Mouse (Mus musculus) myocyte (in vitro differentiated cells): ENCODE data around the gene Frem2. TPM values are rescaled to one million over a fixed set of nuclear protein-coding genes. Genes with fewer than 3 reads are reported as not detected.
A peak's percentile ranks its signal among the peaks of the same experiment; 100 is the strongest.

Experiments used
- H3K27me3 ChIP-seq: one replicate; pipeline ENCODE4 v1.6.1; 2011; ENCODE audit not compliant: control insufficient read depth, insufficient read depth, insufficient read length
- H3K36me3 ChIP-seq: one replicate; pipeline ENCODE4 v1.6.1; 2011; ENCODE audit not compliant: control insufficient read depth, insufficient read depth
- H3K4me2 ChIP-seq: one replicate; pipeline ENCODE4 v1.6.1; 2011; ENCODE audit warnings: low read depth, control low read depth
- H3K4me3 ChIP-seq: one replicate; pipeline ENCODE4 v1.5.1; 2011; ENCODE audit warnings: mild to moderate bottlenecking, control low read depth, moderate library complexity
- H3K79me2 ChIP-seq: one replicate; pipeline ENCODE4 v1.6.1; 2011; ENCODE audit not compliant: control insufficient read depth, insufficient read depth
- H3ac ChIP-seq: one replicate; pipeline ENCODE4 v1.6.1; 2011; ENCODE audit not compliant: control insufficient read depth, insufficient read length
- CEBPB ChIP-seq: IDR thresholded peaks from 2 replicates; pipeline ENCODE4 v1.6.1; 2011; ENCODE audit warnings: mild to moderate bottlenecking, moderate library complexity; ENCODE audit not compliant: poor library complexity, insufficient read depth, severe bottlenecking
- E2F4 ChIP-seq: IDR thresholded peaks from one replicate; pipeline ENCODE4 v1.6.1; 2011; ENCODE audit warnings: mild to moderate bottlenecking, control low read depth, moderate library complexity; ENCODE audit not compliant: insufficient read depth
- MAX ChIP-seq: IDR thresholded peaks from one replicate; pipeline ENCODE4 v1.6.1; 2011; ENCODE audit warnings: low read depth, mild to moderate bottlenecking, control low read depth
- MYOD1 ChIP-seq, 3 experiments: IDR thresholded peaks; one replicate each; pipeline ENCODE4 v1.6.1; 2011; ENCODE audit warnings: control low read depth in 2 of 3, low read depth in 2 of 3, mild to moderate bottlenecking in 2 of 3, moderate library complexity in 1 of 3; ENCODE audit not compliant: insufficient read length in 2 of 3, control insufficient read depth in 1 of 3
- MYOG ChIP-seq, 3 experiments: IDR thresholded peaks; one replicate each; pipeline ENCODE4 v1.6.1; 2011; ENCODE audit warnings: control low read depth in 2 of 3, low read depth in 2 of 3, mild to moderate bottlenecking in 2 of 3; ENCODE audit not compliant: insufficient read length in 2 of 3, control insufficient read depth in 1 of 3, insufficient read depth in 1 of 3
- POLR2A ChIP-seq: IDR thresholded peaks from one replicate; pipeline ENCODE4 v1.6.1; 2011; ENCODE audit warnings: low read depth, mild to moderate bottlenecking, control low read depth, moderate library complexity; ENCODE audit not compliant: insufficient read length
- POLR2AphosphoS2 ChIP-seq: IDR thresholded peaks from one replicate; pipeline ENCODE4 v1.6.1; 2011; ENCODE audit warnings: low read depth, control low read depth; ENCODE audit not compliant: insufficient read length
- REST ChIP-seq: IDR thresholded peaks from one replicate; pipeline ENCODE4 v1.6.1; 2011; ENCODE audit warnings: mild to moderate bottlenecking, control low read depth, moderate library complexity; ENCODE audit not compliant: insufficient read depth, insufficient read length
- SRF ChIP-seq: IDR thresholded peaks from one replicate; pipeline ENCODE4 v1.6.1; 2011; ENCODE audit warnings: low read depth; ENCODE audit not compliant: control insufficient read depth, insufficient read length
- TCF12 ChIP-seq: IDR thresholded peaks from one replicate; pipeline ENCODE4 v1.6.1; 2011; ENCODE audit warnings: mild to moderate bottlenecking, control low read depth; ENCODE audit not compliant: poor library complexity, insufficient read depth, severe bottlenecking
- TCF3 ChIP-seq: IDR thresholded peaks from one replicate; pipeline ENCODE4 v1.6.1; 2011; ENCODE audit warnings: low read depth, control low read depth; ENCODE audit not compliant: insufficient read length
- USF1 ChIP-seq: IDR thresholded peaks from one replicate; pipeline ENCODE4 v1.6.1; 2011; ENCODE audit warnings: low read depth, mild to moderate bottlenecking, control low read depth, moderate library complexity
- polyA plus RNA-seq: library from polyadenylated mRNA; unstranded; fragments of >200 nt; fragmentation: generic; extraction: Trizol; gene quantifications from one replicate; pipeline ENCODE4 v1.2.1, GENCODE M21; 2012; ENCODE audit warnings: missing spikeins

Frem2 gene
- polyA plus RNA-seq, 1 experiment = 0.36 TPM

- no peaks in the 10 kb centered on the region for H3K27me3 ChIP-seq
- no peak overlapping the region for H3K4me3 ChIP-seq
- no peak overlapping the region for H3ac ChIP-seq
- no peak overlapping the region for H3K4me2 ChIP-seq
- H3K36me3 ChIP-seq = peaks cover 24% of the 10 kb centered on the region
- no peak for TF ChIP-seq TCF3
- H3K79me2 ChIP-seq = no peaks in the 10 kb centered on the region
Observed at GRCm38 (mm10) chr3:53478419-53479046, 178.6 kb downstream of the Frem2 start.

GRCm38 (mm10) chr3:53477468-53477867 lies 179.7 kb downstream of the Frem2 start:
- H3ac ChIP-seq = no peak overlapping the region
- no peak overlapping the region for H3K4me2 ChIP-seq
- H3K36me3 ChIP-seq = peaks cover 30% of the 10 kb centered on the region
- no peaks in the 10 kb centered on the region for H3K79me2 ChIP-seq
- TF ChIP-seq MYOG (IDR thresholded peaks at IDR 0.05; ENCODE audit: control insufficient read depth in 1 of 3, insufficient read depth in 1 of 3, insufficient read length in 2 of 3, low read depth in 2 of 3) (peak in 2 of 3 experiments; percentile 66 to 83), MYOD1 (IDR thresholded peaks at IDR 0.05; ENCODE audit: control insufficient read depth in 1 of 3, insufficient read length in 2 of 3, low read depth in 2 of 3) (peak in 2 of 3 experiments; percentile 50 to 83), SRF (no peak), CEBPB (no peak), REST (no peak), TCF3 (no peak), TCF12 (no peak), POLR2AphosphoS2 (no peak), POLR2A (no peak), MAX (no peak), USF1 (no peak)
- no peak overlapping the region for H3K4me3 ChIP-seq
- no peaks in the 10 kb centered on the region for H3K27me3 ChIP-seq

GRCm38 (mm10) chr3:53475889-53476288 lies 181.3 kb downstream of the Frem2 start:
- H3K79me2 ChIP-seq = no peaks in the 10 kb centered on the region
- H3K4me2 ChIP-seq = no peak overlapping the region
- no peak for TF ChIP-seq TCF3
- TF ChIP-seq TCF12 = no peak
- TF ChIP-seq POLR2A = no peak
- TF ChIP-seq POLR2AphosphoS2 = no peak
- no peak for TF ChIP-seq MAX
- no peak for TF ChIP-seq MYOD1 (IDR thresholded peaks at IDR 0.05; ENCODE audit: control insufficient read depth in 1 of 3, insufficient read length in 2 of 3, low read depth in 2 of 3)
- TF ChIP-seq REST = no peak
- no peak for TF ChIP-seq CEBPB
- TF ChIP-seq MYOG (IDR thresholded peaks at IDR 0.05; ENCODE audit: control insufficient read depth in 1 of 3, insufficient read depth in 1 of 3, insufficient read length in 2 of 3, low read depth in 2 of 3) = no peak
- TF ChIP-seq SRF = no peak
- H3K27me3 ChIP-seq = no peaks in the 10 kb centered on the region
- H3K4me3 ChIP-seq = no peak overlapping the region
- H3ac ChIP-seq = no peak overlapping the region
- H3K36me3 ChIP-seq = peaks cover 30% of the 10 kb centered on the region

GRCm38 (mm10) chr3:53474179-53474578 lies 183.0 kb downstream of the Frem2 start:
- Histone ChIP-seq H3K4me3 (no peak overlapping the region), H3K79me2 (peaks cover 8% of the 10 kb centered on the region), H3ac (no peak overlapping the region), H3K27me3 (no peaks in the 10 kb centered on the region), H3K36me3 (peaks cover 30% of the 10 kb centered on the region), H3K4me2 (no peak overlapping the region)
- TF ChIP-seq TCF3 (no peak), E2F4 (no peak), REST (no peak), POLR2A (no peak), TCF12 (no peak), MYOG (IDR thresholded peaks at IDR 0.05; ENCODE audit: control insufficient read depth in 1 of 3, insufficient read depth in 1 of 3, insufficient read length in 2 of 3, low read depth in 2 of 3) (no peak), MYOD1 (IDR thresholded peaks at IDR 0.05; ENCODE audit: control insufficient read depth in 1 of 3, insufficient read length in 2 of 3, low read depth in 2 of 3) (no peak), MAX (no peak), CEBPB (no peak), POLR2AphosphoS2 (no peak), USF1 (no peak), SRF (no peak)

- H3K36me3 ChIP-seq = peaks cover 30% of the 10 kb centered on the region
- H3K4me3 ChIP-seq = no peak overlapping the region
- H3K4me2 ChIP-seq = no peak overlapping the region
- H3ac ChIP-seq = no peak overlapping the region
- H3K79me2 ChIP-seq = peaks cover 29% of the 10 kb centered on the region
- no peak for TF ChIP-seq TCF3
- no peaks in the 10 kb centered on the region for H3K27me3 ChIP-seq
Observed at GRCm38 (mm10) chr3:53472061-53472460, 185.1 kb downstream of the Frem2 start.

GRCm38 (mm10) chr3:53469650-53470049 lies 187.5 kb downstream of the Frem2 start:
- no peak overlapping the region for H3ac ChIP-seq

More at GRCm38 (mm10) chr3:53469650-53470049, 187.5 kb downstream of the Frem2 start:
- no peak for TF ChIP-seq USF1
- Histone ChIP-seq H3K36me3 (peaks cover 16% of the 10 kb centered on the region), H3K4me2 (no peak overlapping the region), H3K79me2 (peaks cover 54% of the 10 kb centered on the region), H3K27me3 (no peaks in the 10 kb centered on the region), H3K4me3 (no peak overlapping the region)
